Mouse (Mus musculus): ENCODE data around the gene Alkbh2. TPM values are rescaled to one million over a fixed set of nuclear protein-coding genes. Genes with fewer than 3 reads are reported as not detected.

Alkbh2 gene
- polyA plus RNA-seq, 1 experiment from 2014 or later = 11.8 TPM

GRCm38 (mm10) chr5:114137481-114138276 is 9.7 kb upstream of the Alkbh2 start:
- Histone ChIP-seq H3K9me3 (replicated peaks) (no peaks in the 10 kb centered on the region), H3K4me2 (no peak overlapping the region), H3K36me3 (peaks cover 31% of the 10 kb centered on the region), H3K4me3 (replicated peaks) (no peak overlapping the region), H3K27ac (peak overlapping the region; percentile 78; the same call in 1 of the 2 replicates), H3K27me3 (no peaks in the 10 kb centered on the region), H3K4me1 (peaks cover 44% of the 10 kb centered on the region), H3K9ac (no peak overlapping the region)
- ATAC-seq (replicated peaks; ENCODE audit: low FRiP score) = 0 out of 2 replicates have a peak, but pooled peaks have one; percentile 22
- 73% methylated on average over 15 of the region's 15 CpGs for WGBS

GRCm38 (mm10) chr5:114135516-114135915 is 7.5 kb upstream of the Alkbh2 start:
- no peaks in the 10 kb centered on the region for H3K27me3 ChIP-seq
- H3K4me1 ChIP-seq = peaks cover 58% of the 10 kb centered on the region
- H3K4me2 ChIP-seq = no peak overlapping the region
- H3K36me3 ChIP-seq = peaks cover 32% of the 10 kb centered on the region
- no peaks in the 10 kb centered on the region for H3K9me3 ChIP-seq (replicated peaks)
- 89% methylated on average over 10 of the region's 10 CpGs for WGBS
- no peak for ATAC-seq (replicated peaks; ENCODE audit: low FRiP score)
- no peak overlapping the region for H3K27ac ChIP-seq
- no peak overlapping the region for H3K4me3 ChIP-seq (replicated peaks)
- no peak overlapping the region for H3K9ac ChIP-seq

GRCm38 (mm10) chr5:114134091-114134534 is 6.1 kb upstream of the Alkbh2 start:
- Histone ChIP-seq H3K27ac (no peak overlapping the region), H3K27me3 (no peaks in the 10 kb centered on the region), H3K9me3 (replicated peaks) (no peaks in the 10 kb centered on the region), H3K4me2 (no peak overlapping the region), H3K36me3 (peaks cover 32% of the 10 kb centered on the region), H3K4me1 (peaks cover 59% of the 10 kb centered on the region), H3K4me3 (replicated peaks) (no peak overlapping the region), H3K9ac (no peak overlapping the region)
- ATAC-seq (replicated peaks; ENCODE audit: low FRiP score) = no peak
- 73% methylated on average over 6 of the region's 6 CpGs for WGBS

GRCm38 (mm10) chr5:114132841-114133240 is 4.8 kb upstream of the Alkbh2 start:
- no peak overlapping the region for H3K27ac ChIP-seq
- peaks cover 29% of the 10 kb centered on the region for H3K36me3 ChIP-seq
- H3K4me1 ChIP-seq = peaks cover 46% of the 10 kb centered on the region
- no peak for ATAC-seq (replicated peaks; ENCODE audit: low FRiP score)
- H3K4me2 ChIP-seq = peak overlapping the region; percentile 96; the same call in 1 of the 2 replicates
- no peaks in the 10 kb centered on the region for H3K9me3 ChIP-seq (replicated peaks)
- no peak overlapping the region for H3K4me3 ChIP-seq (replicated peaks)
- H3K9ac ChIP-seq = no peak overlapping the region
- 81% methylated on average over 6 of the region's 6 CpGs for WGBS
- H3K27me3 ChIP-seq = no peaks in the 10 kb centered on the region

GRCm38 (mm10) chr5:114131521-114131840 is 3.5 kb upstream of the Alkbh2 start:
- under 1% methylated on average over 15 of the region's 15 CpGs for WGBS

GRCm38 (mm10) chr5:114130698-114131520 is 2.9 kb upstream of the Alkbh2 start:
- Histone ChIP-seq H3K4me2 (peak overlapping the region; percentile 96), H3K9ac (peak overlapping the region; percentile 67), H3K27me3 (no peaks in the 10 kb centered on the region), H3K27ac (peak overlapping the region; percentile 85), H3K4me3 (replicated peaks) (peak overlapping the region; percentile 84), H3K9me3 (replicated peaks) (no peaks in the 10 kb centered on the region), H3K36me3 (peaks cover 13% of the 10 kb centered on the region), H3K4me1 (peaks cover 47% of the 10 kb centered on the region)
- ATAC-seq (replicated peaks; ENCODE audit: low FRiP score) = peak; percentile 97
- WGBS = under 1% methylated on average over 87 of the region's 87 CpGs

More at GRCm38 (mm10) chr5:114131521-114131840, 3.5 kb upstream of the Alkbh2 start:
- Histone ChIP-seq H3K36me3 (peaks cover 16% of the 10 kb centered on the region), H3K4me1 (peaks cover 46% of the 10 kb centered on the region), H3K27me3 (no peaks in the 10 kb centered on the region), H3K27ac (peak overlapping the region; percentile 85), H3K4me2 (peak overlapping the region; percentile 96), H3K9ac (peak overlapping the region; percentile 53), H3K4me3 (replicated peaks) (peak overlapping the region; percentile 84), H3K9me3 (replicated peaks) (no peaks in the 10 kb centered on the region)
- no peak for ATAC-seq (replicated peaks; ENCODE audit: low FRiP score)

GRCm38 (mm10) chr5:114130211-114130605 is 2.2 kb upstream of the Alkbh2 start, which contains the start of gene Ung:
TSS of gene Ung (plus strand) at chr5:114130386.
- Histone ChIP-seq H3K9me3 (replicated peaks) (no peaks in the 10 kb centered on the region), H3K36me3 (peaks cover 15% of the 10 kb centered on the region), H3K9ac (peak within 1 kb of the TSS; percentile 67), H3K4me1 (peaks cover 47% of the 10 kb centered on the region), H3K4me2 (peak within 1 kb of the TSS; percentile 96), H3K27ac (peak within 1 kb of the TSS; percentile 85), H3K4me3 (replicated peaks) (peak within 1 kb of the TSS; percentile 84), H3K27me3 (no peaks in the 10 kb centered on the region)
- under 1% methylated on average over 29 of the region's 29 CpGs for WGBS
- ATAC-seq (replicated peaks; ENCODE audit: low FRiP score) = peak; percentile 50

GRCm38 (mm10) chr5:114129550-114130210 is 1.7 kb upstream of the Alkbh2 start:
- Histone ChIP-seq H3K4me3 (replicated peaks) (peak overlapping the region; percentile 84), H3K9me3 (replicated peaks) (no peaks in the 10 kb centered on the region), H3K27ac (no peak overlapping the region), H3K36me3 (peaks cover 15% of the 10 kb centered on the region), H3K9ac (peak overlapping the region; percentile 67; the same call in 1 of the 2 replicates), H3K4me1 (peaks cover 47% of the 10 kb centered on the region), H3K4me2 (peak overlapping the region; percentile 96), H3K27me3 (no peaks in the 10 kb centered on the region)
- ATAC-seq (replicated peaks; ENCODE audit: low FRiP score) = no peak
- 78% methylated on average over 15 of the region's 15 CpGs for WGBS

GRCm38 (mm10) chr5:114126499-114127244 is 1.3 kb downstream of the Alkbh2 start:
- Histone ChIP-seq H3K9me3 (replicated peaks) (no peaks in the 10 kb centered on the region), H3K9ac (no peak overlapping the region), H3K4me2 (peak overlapping the region; percentile 98), H3K27ac (peak overlapping the region; percentile 94; the same call in 1 of the 2 replicates), H3K36me3 (peaks cover 39% of the 10 kb centered on the region), H3K4me3 (replicated peaks) (peak overlapping the region; percentile 70), H3K4me1 (peaks cover 24% of the 10 kb centered on the region), H3K27me3 (no peaks in the 10 kb centered on the region)
- WGBS = 86% methylated on average over 7 of the region's 7 CpGs
- ATAC-seq (replicated peaks; ENCODE audit: low FRiP score) = no peak

GRCm38 (mm10) chr5:114126008-114126407 is 2.0 kb downstream of the Alkbh2 start:
- Histone ChIP-seq H3K4me3 (replicated peaks) (no peak overlapping the region), H3K9ac (no peak overlapping the region), H3K9me3 (replicated peaks) (no peaks in the 10 kb centered on the region), H3K4me1 (peaks cover 19% of the 10 kb centered on the region), H3K4me2 (no peak overlapping the region), H3K36me3 (peaks cover 46% of the 10 kb centered on the region), H3K27ac (no peak overlapping the region), H3K27me3 (no peaks in the 10 kb centered on the region)
- WGBS = 91% methylated on average over 3 of the region's 3 CpGs
- no peak for ATAC-seq (replicated peaks; ENCODE audit: low FRiP score)

- H3K4me1 ChIP-seq = no peaks in the 10 kb centered on the region
- H3K27ac ChIP-seq = no peak overlapping the region
- H3K36me3 ChIP-seq = peaks cover 95% of the 10 kb centered on the region
- no peaks in the 10 kb centered on the region for H3K27me3 ChIP-seq
- 85% methylated on average over 4 of the region's 4 CpGs for WGBS
- H3K9me3 ChIP-seq (replicated peaks) = no peaks in the 10 kb centered on the region
- no peak for ATAC-seq (replicated peaks; ENCODE audit: low FRiP score)
- H3K4me3 ChIP-seq (replicated peaks) = no peak overlapping the region
- H3K9ac ChIP-seq = no peak overlapping the region
- H3K4me2 ChIP-seq = no peak overlapping the region
Observed at GRCm38 (mm10) chr5:114119806-114120205, 8.2 kb downstream of the Alkbh2 start.
